Mouse (Mus musculus) megakaryocyte, embryonic 14.5 days (primary cell): ENCODE measurements at regions not wholly inside any gene's neighbourhood (a gene's known extent, or its start where the extent isn't known, plus 50 kb on each side); places are given as distances from the start of the nearest gene placed in this dataset.

Experiments used
- FLI1 ChIP-seq: IDR thresholded peaks from 2 replicates; pipeline ENCODE4 v1.6.1; 2012; ENCODE audit warnings: low read length, inconsistent platforms, mixed read lengths
- GATA1 ChIP-seq: IDR thresholded peaks from 3 replicates; pipeline ENCODE4 v1.6.1; 2012; ENCODE audit warnings: mixed read lengths, low read length, inconsistent platforms, borderline replicate concordance

DNA sequence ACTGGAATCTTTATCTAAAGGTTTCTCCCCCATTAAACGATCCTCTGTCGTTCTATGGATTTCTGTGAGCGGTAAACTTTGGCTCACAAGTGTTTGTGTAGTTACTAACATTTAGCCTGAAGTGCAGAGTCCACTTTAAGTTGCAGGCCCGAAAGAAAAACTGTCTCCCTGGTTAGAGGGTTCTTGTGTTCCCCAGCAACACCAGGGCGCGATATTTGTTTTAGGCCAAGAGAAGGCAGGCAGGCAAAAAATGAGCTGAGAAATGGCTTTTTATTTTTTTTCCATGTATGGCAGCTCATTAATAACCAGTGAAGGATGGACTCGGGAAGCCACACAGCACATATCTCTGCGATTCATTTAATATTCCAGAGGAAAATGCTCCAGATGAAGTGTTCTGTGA, 357.4 kb upstream of the Nfe2l3 start:
- TF ChIP-seq FLI1 (no peak), GATA1 (no peak)
